23 mouse cellular contexts compared by ENCODE assay signal in the genomic region with DNA sequence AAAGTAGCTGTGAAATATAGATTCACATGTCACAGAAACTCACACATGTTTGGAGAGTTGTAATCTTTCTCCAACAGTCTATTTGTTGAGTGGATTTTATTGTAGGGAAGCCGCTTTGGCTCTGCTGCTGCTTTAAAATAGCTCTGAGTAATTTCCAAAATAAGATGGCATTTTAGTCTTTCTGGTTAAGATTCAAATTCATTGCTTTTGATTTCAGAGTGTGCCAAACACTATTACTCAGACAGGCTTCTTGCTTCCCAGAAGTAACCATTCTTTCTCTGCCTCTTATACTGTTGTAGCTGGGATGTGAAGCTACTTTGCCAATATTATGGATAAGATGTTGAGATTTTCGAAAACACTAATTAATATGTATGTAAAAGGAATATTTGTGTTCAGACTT.
DNase-seq lines count a peak whose midpoint lies in the region; ATAC-seq lines count a peak whose summit lies in the region.
"Had no signal": no experiment of that assay in that cellular context is flagged by ENCODE, and none has a peak within 500 bp of the region (broad histone marks: within the 10 kb centered on the region; RNA-seq: fewer than 3 reads in every experiment).

No protein-coding gene starts in this region.

- WGBS in midbrain, embryonic 14.5 days = 92% methylated on average over 2 of the region's 2 CpGs

- ATAC-seq in frontal cortex, adult (ENCODE audit: low TSS enrichment) = peak; percentile 85
- no peak for ATAC-seq in midbrain, embryonic 14.5 days (ENCODE audit: low FRiP score, low TSS enrichment)
- ATAC-seq: activated CD4-positive, CD25-positive, alpha-beta regulatory T cell, adult 4 months; CD4-positive, CD25-positive, alpha-beta regulatory T cell, adult 4 months; Patski had no signal

- H3K4me3 ChIP-seq in midbrain, embryonic 14.5 days (replicated peaks; ENCODE audit: low read depth, low read length) = no peak overlapping the region

- H3K4me1 ChIP-seq in midbrain, embryonic 14.5 days (ENCODE audit: control insufficient read depth, insufficient read depth, low read length) = no peaks in the 10 kb centered on the region

- no peak overlapping the region for H3K4me2 ChIP-seq in midbrain, embryonic 14.5 days (ENCODE audit: low read length)

- no peaks in the 10 kb centered on the region for H3K9me3 ChIP-seq in midbrain, embryonic 14.5 days (ENCODE audit: control insufficient read depth, low read length)
- H3K9me3 ChIP-seq: G1E had no signal

- H3K27me3 ChIP-seq in midbrain, embryonic 14.5 days (ENCODE audit: control insufficient read depth, insufficient read depth, low read length) = no peaks in the 10 kb centered on the region
- H3K27me3 ChIP-seq: CH12.LX, Patski had no signal

- H3K27ac ChIP-seq in midbrain, embryonic 14.5 days (replicated peaks; ENCODE audit: low read depth, low read length) = no peak overlapping the region

- H3K36me3 ChIP-seq in midbrain, embryonic 14.5 days (ENCODE audit: control insufficient read depth, insufficient read depth, low read length) = no peaks in the 10 kb centered on the region
- H3K36me3 ChIP-seq: G1E had no signal

- H3K9ac ChIP-seq in midbrain, embryonic 14.5 days (replicated peaks; ENCODE audit: low read length) = no peak overlapping the region

- DNase-seq in frontal cortex, postnatal 25 days (ENCODE audit: low spot score in 2 of 2) = no peak
- peak; percentile 1 for DNase-seq in layer of hippocampus, adult 9-10 months (ENCODE audit: low spot score)
- DNase-seq in layer of hippocampus, adult 8-10 months (ENCODE audit: low spot score in 2 of 2) = no peak
- peak; percentile 56 for DNase-seq in brain, adult 2 months (ENCODE audit: low read depth, low spot score)
- DNase-seq in telencephalon, adult 2 months (ENCODE audit: low read depth, low spot score) = peak; percentile 49
- no peak for DNase-seq in midbrain, embryonic 14.5 days
- no peak for DNase-seq in right cerebral cortex, adult 18-20 months
- DNase-seq: adrenal gland, adult 2 months; adrenal gland, adult 8-10 months; adrenal gland, postnatal 10 days; adrenal gland, postnatal 14 days; adrenal gland, postnatal 25 days; adrenal gland, postnatal 36 days; B cell, adult 2 months; cerebellum, adult 11 months; cerebellum, adult 11-12 months; cerebellum, adult 18-20 months had no signal

Comparison
In these comparisons a context has a peak if more than half of its experiments do, and no peak if none do; other contexts are left out.
1. DNase-seq: peak in layer of hippocampus, adult 9-10 months (single experiment), brain, adult 2 months (single experiment) and telencephalon, adult 2 months (single experiment); none in frontal cortex, postnatal 25 days (0 of 2), layer of hippocampus, adult 8-10 months (0 of 2), midbrain, embryonic 14.5 days (single experiment) and right cerebral cortex, adult 18-20 months (single experiment).